Mouse (Mus musculus) adrenal gland, adult (tissue): ENCODE data around the gene Large1.
"Not testable (repeated sequence)": the region's sequence is repeated elsewhere in the genome, so short reads cannot be mapped to it uniquely, and the experiment has no call there.

Experiments
- DNase-seq, 2 experiments: peaks; one replicate each; pipeline ENCODE4 v3.0.0; 2022 to 2023; ENCODE audit warnings: low spot score in 1 of 2; ENCODE audit not compliant: inconsistent age in 2 of 2

The Large1 gene

GRCm38 (mm10) chr8:73302947-73303346 lies 50.4 kb downstream of the Large1 start:
- DNase-seq = no peak

GRCm38 (mm10) chr8:73295531-73295930 lies 57.8 kb downstream of the Large1 start:
- DNase-seq = no peak

GRCm38 (mm10) chr8:73293655-73294054 lies 59.7 kb downstream of the Large1 start:
- DNase-seq = no peak

- DNase-seq = no peak
Measured at GRCm38 (mm10) chr8:73291630-73292029, 61.7 kb downstream of the Large1 start.

GRCm38 (mm10) chr8:73290636-73291035 lies 62.7 kb downstream of the Large1 start:
- no peak for DNase-seq

- peak in 1 of 2 experiments; percentile 60 for DNase-seq
Measured at GRCm38 (mm10) chr8:73289831-73290230, 63.5 kb downstream of the Large1 start.

GRCm38 (mm10) chr8:73281996-73282395 lies 71.3 kb downstream of the Large1 start:
- DNase-seq = no peak

DNA sequence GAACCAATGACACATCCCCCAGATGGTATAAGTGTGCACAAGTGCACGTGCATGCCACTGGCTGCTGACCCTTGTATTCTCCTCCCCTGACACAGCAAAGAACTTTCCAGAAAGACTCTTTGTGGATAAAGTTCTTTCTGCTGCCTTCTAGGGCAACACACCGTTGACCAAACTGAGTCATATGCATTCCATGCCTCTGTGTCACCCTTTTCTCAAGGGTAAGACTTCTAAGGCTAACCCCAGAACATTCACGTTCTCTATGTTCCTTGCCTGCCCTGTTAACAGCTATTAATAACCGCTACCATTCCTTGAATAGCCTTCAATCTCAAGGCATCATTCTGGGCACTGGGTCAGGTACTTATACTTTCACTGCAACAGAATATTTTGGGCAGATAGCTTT lies 77.3 kb downstream of the Large1 start:
- DNase-seq = peak in 1 of 2 experiments; percentile 27

GRCm38 (mm10) chr8:73275445-73275844 lies 77.9 kb downstream of the Large1 start:
- not testable (repeated sequence) for DNase-seq

DNA sequence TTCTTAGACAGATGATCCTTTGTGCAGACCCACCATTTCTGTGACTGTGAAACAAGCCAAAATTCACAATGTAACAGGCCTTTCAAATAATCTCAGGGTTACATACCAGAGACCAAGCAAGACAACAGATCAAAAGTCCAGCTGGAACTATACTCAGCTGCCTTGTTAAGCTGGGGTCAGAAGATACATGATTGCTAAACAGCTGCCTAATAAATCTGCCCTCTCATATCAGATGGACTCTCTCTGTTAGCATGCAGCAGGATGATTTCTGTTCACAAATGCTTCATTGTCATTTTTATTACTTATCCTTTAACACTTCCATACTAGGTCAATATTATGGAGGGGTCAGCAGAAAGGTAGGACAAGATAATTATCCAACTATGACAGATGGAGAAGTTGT lies 80.2 kb downstream of the Large1 start:
- peak in 1 of 2 experiments; percentile 26 for DNase-seq

DNA sequence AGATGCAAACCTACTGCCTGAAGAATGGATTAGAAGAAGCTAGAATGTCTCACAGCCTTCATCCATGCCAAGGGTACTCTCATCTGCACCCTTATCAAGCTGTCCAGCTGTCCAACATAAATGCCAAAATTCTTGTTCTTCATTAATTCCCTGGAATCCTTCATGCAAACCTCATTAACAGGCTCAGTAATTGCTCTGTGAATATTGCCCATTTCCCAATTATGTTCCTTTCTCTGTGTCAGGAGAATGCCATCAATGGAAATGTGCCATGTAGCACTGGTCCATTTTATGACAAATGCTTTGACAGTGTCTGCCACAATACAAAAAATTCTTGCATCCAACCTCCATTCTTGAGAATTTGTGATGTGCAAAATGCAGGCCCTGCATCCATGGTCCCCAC lies 82.3 kb downstream of the Large1 start:
- no peak for DNase-seq

- DNase-seq = peak; percentile 68 to 94
Measured at GRCm38 (mm10) chr8:73257981-73258380, 95.4 kb downstream of the Large1 start.

GRCm38 (mm10) chr8:73244186-73244585 lies 109.2 kb downstream of the Large1 start:
- DNase-seq = peak in 1 of 2 experiments; percentile 75

- no peak for DNase-seq
Measured at GRCm38 (mm10) chr8:73242066-73242465, 111.3 kb downstream of the Large1 start.

GRCm38 (mm10) chr8:73234209-73234608 lies 119.1 kb downstream of the Large1 start:
- no peak for DNase-seq

DNA sequence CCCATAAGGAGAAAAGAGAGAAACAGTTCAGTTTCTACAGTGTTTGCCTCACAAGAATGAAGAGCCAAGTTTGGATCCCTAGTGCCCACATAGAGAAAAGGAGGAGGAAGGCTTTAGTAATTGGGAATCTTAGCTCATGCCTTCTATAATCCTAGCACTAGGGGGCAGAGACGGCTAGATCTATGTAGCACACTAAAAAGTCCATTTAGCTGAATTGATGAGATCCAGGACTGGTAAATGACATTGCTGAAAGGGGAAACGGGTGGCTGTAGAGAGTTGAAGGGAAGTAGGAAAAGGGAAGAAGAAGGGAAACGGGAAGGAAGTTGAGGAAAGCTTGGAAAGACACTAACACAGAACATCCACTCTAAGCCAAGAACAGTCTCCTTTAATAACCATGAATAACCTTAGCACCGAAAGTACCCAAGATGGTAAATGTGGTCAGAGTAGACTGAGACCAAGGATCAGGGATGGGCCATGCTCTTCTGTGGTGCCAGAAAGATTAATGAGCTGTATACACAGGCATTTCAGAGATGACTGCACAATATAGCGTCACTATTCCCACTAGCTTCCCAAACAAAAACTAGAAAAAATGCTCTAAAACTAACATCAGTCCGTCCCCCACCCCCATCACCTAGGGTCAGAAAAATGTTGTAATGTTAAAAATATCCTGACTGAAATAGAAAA lies 119.8 kb downstream of the Large1 start:
- peak; percentile 32 to 86 for DNase-seq

- peak in 1 of 2 experiments; percentile 70 for DNase-seq
Measured at GRCm38 (mm10) chr8:73226841-73227240, 126.5 kb downstream of the Large1 start.

- no peak for DNase-seq
Measured at GRCm38 (mm10) chr8:73225654-73226053, 127.7 kb downstream of the Large1 start.

GRCm38 (mm10) chr8:73219178-73219811 lies 134.0 kb downstream of the Large1 start:
- DNase-seq = no peak

- no peak for DNase-seq
Measured at GRCm38 (mm10) chr8:73206831-73207230, 146.5 kb downstream of the Large1 start.

DNA sequence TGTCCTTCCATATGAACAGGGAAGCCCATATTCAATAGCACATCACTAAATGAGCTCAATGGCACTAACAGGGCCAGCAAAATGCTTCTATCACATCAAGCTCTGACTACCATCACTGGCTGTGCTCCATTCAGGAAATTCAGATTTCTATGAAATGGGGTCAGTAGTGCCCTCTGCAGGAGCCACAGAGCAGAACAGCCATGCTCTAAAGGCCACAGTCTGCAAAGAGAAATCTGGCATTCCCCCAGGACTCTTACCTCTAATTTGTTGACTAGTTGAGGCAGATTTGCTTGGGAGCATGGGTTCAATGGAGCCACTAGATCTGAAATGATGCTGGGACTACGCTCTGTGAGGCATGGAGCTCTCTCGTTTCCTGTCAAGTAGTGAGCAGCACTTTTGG lies 151.5 kb downstream of the Large1 start:
- DNase-seq = peak in 1 of 2 experiments; percentile 63

GRCm38 (mm10) chr8:73197714-73198113 lies 155.6 kb downstream of the Large1 start:
- no peak for DNase-seq

- no peak for DNase-seq
Measured at GRCm38 (mm10) chr8:73188684-73189083, 164.7 kb downstream of the Large1 start.
